Mouse (Mus musculus): Measurements from ENCODE around the gene Alg9.

DNA sequence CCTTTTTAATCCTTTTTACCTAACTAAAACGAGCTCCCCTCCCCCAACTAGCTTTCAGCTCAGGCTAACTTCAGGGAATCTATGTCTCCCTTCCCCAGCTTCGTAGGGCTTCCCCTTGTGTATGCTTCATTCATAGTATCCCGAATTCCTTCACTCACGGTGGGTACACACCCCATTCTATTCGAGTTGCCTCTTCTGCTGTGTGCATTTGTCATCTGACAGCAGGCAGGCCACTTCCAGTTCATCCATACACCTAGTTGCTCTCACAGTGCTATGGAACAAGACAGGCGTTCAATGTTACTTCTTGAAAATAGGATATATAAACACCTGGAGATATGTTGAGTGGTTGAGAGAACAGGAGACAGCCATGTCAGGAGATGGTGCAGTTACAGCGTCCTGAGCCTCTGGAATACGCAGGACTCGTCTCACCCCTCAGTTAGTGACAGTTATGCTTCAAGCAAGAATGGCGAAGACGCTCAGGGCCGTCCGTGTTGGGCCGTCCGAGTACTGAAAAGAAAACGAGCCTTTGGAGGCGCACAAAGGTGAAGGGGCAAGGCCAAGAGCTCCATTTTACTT is 7.2 kb upstream of the Alg9 start:
- no peak for TF ChIP-seq CTCF (IDR thresholded peaks at IDR 0.05; ENCODE audit: borderline replicate concordance, control insufficient read depth, extremely low read depth, insufficient read depth, low read length, poor library complexity)
- no peak for TF ChIP-seq POLR2A (IDR thresholded peaks at IDR 0.05; ENCODE audit: control insufficient read depth, extremely low read depth, insufficient read depth, low read length, poor library complexity)

All from thymus, adult 2 months (tissue).